Mouse (Mus musculus) thymus, adult 2 months (tissue): Measurements from ENCODE around the gene Plac1. TPM values are rescaled to one million over a fixed set of nuclear protein-coding genes. Genes with fewer than 3 reads are reported as not detected.

Source experiments
- DNase-seq: peaks from one replicate; pipeline ENCODE4 v3.0.0; 2021
- H3K27ac ChIP-seq: fragments of 200-500 bp; 2 replicates; pipeline ENCODE4 v1.5.1; 2012; ENCODE audit warnings: low read length, control low read depth; ENCODE audit not compliant: control insufficient read depth, insufficient read depth
- H3K27me3 ChIP-seq: fragments of 200-500 bp; 2 replicates; pipeline ENCODE4 v1.6.1; 2012; ENCODE audit warnings: mild to moderate bottlenecking, low read length, moderate library complexity, mixed read lengths; ENCODE audit not compliant: control insufficient read depth, insufficient read depth
- H3K36me3 ChIP-seq: fragments of 200-500 bp; 2 replicates; pipeline ENCODE4 v1.6.1; 2012; ENCODE audit warnings: mild to moderate bottlenecking, low read length, moderate library complexity; ENCODE audit not compliant: control insufficient read depth, insufficient read depth
- H3K4me1 ChIP-seq: fragments of 200-500 bp; replicated peaks from 2 replicates; pipeline ENCODE4 v1.6.1; 2012; ENCODE audit warnings: low read length; ENCODE audit not compliant: control insufficient read depth, insufficient read depth
- H3K4me3 ChIP-seq: fragments of 200-500 bp; 2 replicates; pipeline ENCODE4 v1.5.1; 2012; ENCODE audit warnings: mild to moderate bottlenecking, low read length, control low read depth, moderate library complexity; ENCODE audit not compliant: control insufficient read depth, insufficient read depth
- CTCF ChIP-seq: fragments of 200-500 bp; IDR thresholded peaks from 2 replicates; pipeline ENCODE4 v1.5.1; 2012; ENCODE audit warnings: mild to moderate bottlenecking, control low read depth, low read length, moderate library complexity, borderline replicate concordance; ENCODE audit not compliant: control insufficient read depth, poor library complexity, insufficient read depth; ENCODE audit errors: extremely low read depth
- POLR2A ChIP-seq: fragments of 200-500 bp; IDR thresholded peaks from 2 replicates; pipeline ENCODE4 v1.6.1; 2012; ENCODE audit warnings: mild to moderate bottlenecking, low read length, control low read depth, moderate library complexity; ENCODE audit not compliant: control insufficient read depth, poor library complexity, insufficient read depth; ENCODE audit errors: extremely low read depth
- WGBS: fragments of 180-500 bp; shearing (Covaris S2); methylation state at CpG from one replicate; pipeline ENCODE4 v1.1.7; 2018; 5-methylcytosine and 5-hydroxymethylcytosine counted together
- polyA plus RNA-seq: library from polyadenylated mRNA; depleted of rRNA; stranded (reverse); fragments of >200 nt; gene quantifications from 2 replicates; pipeline ENCODE4 v1.2.3, GENCODE M21; 2012

The Plac1 gene
- polyA plus RNA-seq, 1 experiment, result 0.31 TPM

GRCm38 (mm10) chrX:53201616-53202015, 38.3 kb downstream of the Plac1 start:
- WGBS, result 95% methylated on average over 5 of the region's 5 CpGs
- no peak overlapping the region for H3K27ac ChIP-seq

GRCm38 (mm10) chrX:53197681-53198080, 42.2 kb downstream of the Plac1 start:
- H3K4me1 ChIP-seq, result no peaks in the 10 kb centered on the region
- WGBS, result 94% methylated on average over 4 of the region's 4 CpGs
- no peaks in the 10 kb centered on the region for H3K36me3 ChIP-seq
- H3K27ac ChIP-seq, result no peak overlapping the region
- DNase-seq, result no peak
- TF ChIP-seq CTCF, result no peak
- no peak for TF ChIP-seq POLR2A
- H3K4me3 ChIP-seq, result no peak overlapping the region
- no peaks in the 10 kb centered on the region for H3K27me3 ChIP-seq

More at GRCm38 (mm10) chrX:53201616-53202015, 38.3 kb downstream of the Plac1 start:
- TF ChIP-seq CTCF (no peak), POLR2A (no peak)
- Histone ChIP-seq H3K4me1 (no peaks in the 10 kb centered on the region), H3K4me3 (no peak overlapping the region), H3K27me3 (no peaks in the 10 kb centered on the region), H3K36me3 (no peaks in the 10 kb centered on the region)
- no peak for DNase-seq

GRCm38 (mm10) chrX:53196392-53196791, 43.5 kb downstream of the Plac1 start:
- no peak for TF ChIP-seq POLR2A
- no peak for TF ChIP-seq CTCF
- DNase-seq, result no peak
- H3K4me3 ChIP-seq, result no peak overlapping the region
- no peaks in the 10 kb centered on the region for H3K36me3 ChIP-seq
- H3K27me3 ChIP-seq, result no peaks in the 10 kb centered on the region
- H3K27ac ChIP-seq, result no peak overlapping the region
- 92% methylated on average over 5 of the region's 5 CpGs for WGBS
- H3K4me1 ChIP-seq, result no peaks in the 10 kb centered on the region

- no peaks in the 10 kb centered on the region for H3K27me3 ChIP-seq
- no peak for DNase-seq
- H3K4me1 ChIP-seq, result no peaks in the 10 kb centered on the region
- no peak for TF ChIP-seq CTCF
- no peak for TF ChIP-seq POLR2A
- no peaks in the 10 kb centered on the region for H3K36me3 ChIP-seq
- H3K27ac ChIP-seq, result no peak overlapping the region
- 95% methylated on average over 1 of the region's 1 CpGs for WGBS
- H3K4me3 ChIP-seq, result no peak overlapping the region
These were observed 51.2 kb downstream of the Plac1 start for GRCm38 (mm10) chrX:53188692-53189091.

- no peaks in the 10 kb centered on the region for H3K36me3 ChIP-seq
- no peaks in the 10 kb centered on the region for H3K27me3 ChIP-seq
- TF ChIP-seq CTCF (no peak), POLR2A (no peak)
- no peak for DNase-seq
- WGBS, result 91% methylated on average over 3 of the region's 3 CpGs
- no peak overlapping the region for H3K4me3 ChIP-seq
- H3K4me1 ChIP-seq, result no peaks in the 10 kb centered on the region
- no peak overlapping the region for H3K27ac ChIP-seq
These were observed 60.1 kb downstream of the Plac1 start for GRCm38 (mm10) chrX:53179801-53180200.

- DNase-seq, result no peak
- 98% methylated on average over 5 of the region's 5 CpGs for WGBS
These were observed 63.6 kb downstream of the Plac1 start for GRCm38 (mm10) chrX:53176296-53176695.

GRCm38 (mm10) chrX:53168623-53169022, 71.3 kb downstream of the Plac1 start:
- no peak overlapping the region for H3K4me3 ChIP-seq
- TF ChIP-seq CTCF (no peak), POLR2A (no peak)
- DNase-seq, result no peak
- H3K36me3 ChIP-seq, result no peaks in the 10 kb centered on the region
- no peaks in the 10 kb centered on the region for H3K27me3 ChIP-seq
- no peaks in the 10 kb centered on the region for H3K4me1 ChIP-seq
- WGBS, result 38% methylated on average over 2 of the region's 2 CpGs
- no peak overlapping the region for H3K27ac ChIP-seq

More at GRCm38 (mm10) chrX:53176296-53176695, 63.6 kb downstream of the Plac1 start:
- no peaks in the 10 kb centered on the region for H3K36me3 ChIP-seq
- H3K4me3 ChIP-seq, result no peak overlapping the region
- no peak overlapping the region for H3K27ac ChIP-seq
- H3K4me1 ChIP-seq, result no peaks in the 10 kb centered on the region
- no peaks in the 10 kb centered on the region for H3K27me3 ChIP-seq
- TF ChIP-seq CTCF (no peak), POLR2A (no peak)
